Mouse (Mus musculus) kidney, adult 10 weeks (tissue): Measurements from ENCODE around the gene Gcsam. TPM values are rescaled to one million over a fixed set of nuclear protein-coding genes. Genes with fewer than 3 reads are reported as not detected.

Source experiments
- polyA plus RNA-seq: library from polyadenylated mRNA; stranded (reverse); fragments of 350-450 nt; fragmentation: Illumina TruSeq; extraction: RNeasy Lipid Tissue Mini Kit (QIAGEN cat#74804); gene quantifications from one replicate; pipeline ENCODE4 v1.2.3, GENCODE M21; 2014; ENCODE audit warnings: low read depth, low replicate concordance

Gene Gcsam
- polyA plus RNA-seq = 0.24 TPM

DNA sequence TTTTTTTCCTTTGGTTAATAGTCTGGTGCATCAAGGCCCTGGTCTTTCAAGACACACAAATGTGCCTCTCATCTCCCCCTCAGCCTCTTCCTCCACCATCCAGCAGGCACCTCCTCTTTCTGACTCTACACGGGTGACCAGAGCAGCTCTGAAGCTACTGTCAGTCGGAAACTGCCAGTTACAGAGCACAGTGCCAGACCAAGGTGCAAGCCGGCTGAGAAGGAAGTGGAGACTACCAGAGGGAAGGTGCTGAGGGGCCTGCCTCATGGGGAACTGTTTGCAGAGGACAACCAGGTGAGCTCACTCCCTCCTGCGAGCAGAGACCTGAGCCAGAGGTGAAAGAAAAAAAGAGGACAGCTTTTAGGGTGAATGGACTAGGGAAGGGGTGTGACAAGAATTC lies at the start of gene Gcsam:
Gcsam (plus strand) TSS at position 114 of the 400 bp plus-strand sequence.

DNA sequence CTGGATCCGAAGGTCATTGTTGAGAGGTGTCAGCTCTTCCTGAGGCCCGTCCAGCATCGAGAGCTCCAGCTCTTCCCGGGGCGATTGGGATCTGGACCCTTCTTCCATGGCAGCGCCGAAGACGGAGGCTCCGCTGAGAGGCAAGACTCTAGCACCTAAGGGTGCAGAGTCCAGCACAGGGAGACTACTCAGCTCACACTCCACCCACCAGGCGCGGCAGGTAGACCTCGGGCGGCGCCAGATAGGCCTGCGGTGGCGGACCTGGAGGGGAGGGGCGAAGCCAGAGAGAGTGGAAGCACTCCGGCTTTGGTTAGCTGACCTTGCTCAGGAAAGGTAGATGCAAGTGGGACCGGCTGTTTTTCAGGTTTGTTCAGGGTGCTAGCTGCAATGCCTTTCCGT lies 43.8 kb downstream of the Gcsam start, which contains the start of gene BC016579:
BC016579 (minus strand) TSS at position 135 of the 399 bp plus-strand sequence.

Other genes with a start within 250 kb of the Gcsam start
- 82.2 TPM for gene Cd200, start 201.3 kb upstream of the Gcsam start, polyA plus RNA-seq
- gene Gm609, start 117.4 kb upstream of the Gcsam start, polyA plus RNA-seq = not detected
- not detected for gene Gm17783, start 78.3 kb upstream of the Gcsam start, polyA plus RNA-seq
- gene Slc9c1, start 75.1 kb upstream of the Gcsam start, polyA plus RNA-seq = not detected
- gene BC016579, start 43.7 kb downstream of the Gcsam start, polyA plus RNA-seq = not detected
- gene Tmprss7, start 83.3 kb downstream of the Gcsam start, polyA plus RNA-seq = not detected
- gene Tagln3, start 114.2 kb downstream of the Gcsam start, polyA plus RNA-seq = not detected
- gene Abhd10, start 132.6 kb downstream of the Gcsam start, polyA plus RNA-seq = 16.9 TPM